Mouse (Mus musculus): Measurements from ENCODE around the gene Ceacam16. TPM values are rescaled to one million over a fixed set of nuclear protein-coding genes. Genes with fewer than 3 reads are reported as not detected.

Ceacam16 gene
- total and polyA plus RNA-seq, 3 experiments, result 0.12 to 0.18 TPM; not detected in 1

DNA sequence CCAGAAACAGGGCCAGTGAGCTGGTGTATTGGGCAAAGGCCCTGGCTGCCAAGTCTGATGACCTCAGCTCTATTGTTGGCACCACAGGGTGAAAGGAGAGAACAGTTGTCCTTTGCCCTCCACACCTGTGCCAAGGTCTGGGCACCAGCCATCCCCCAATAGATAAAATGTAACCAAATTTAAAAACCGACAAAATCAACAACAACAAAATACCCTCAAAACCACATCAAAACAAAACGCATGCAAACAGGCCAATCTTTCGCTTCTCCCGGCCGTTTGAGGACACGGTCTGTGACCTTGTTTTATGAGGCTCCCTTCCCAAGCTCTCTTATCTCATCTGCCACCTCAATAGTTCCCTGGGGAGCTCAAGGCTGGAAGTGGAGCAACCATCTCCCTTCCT, 5.4 kb upstream of the Ceacam16 start:
- Histone ChIP-seq H3K4me1 (ENCODE audit: control insufficient read depth in 1 of 2, insufficient read depth in 2 of 2, low read length in 2 of 2) (peaks cover 0 to 10% of the 10 kb centered on the region in 2 experiments), H3K27ac (ENCODE audit: control insufficient read depth, low read depth, low read length) (no peak overlapping the region), H3K79me2 (ENCODE audit: control insufficient read depth, insufficient read depth, low read length, poor library complexity) (no peaks in the 10 kb centered on the region), H3K9me3 (replicated peaks; ENCODE audit: insufficient read depth, low read length) (no peaks in the 10 kb centered on the region), H3K36me3 (ENCODE audit: control insufficient read depth in 1 of 2, insufficient read depth in 2 of 2, low read length in 2 of 2) (peaks cover 0 to 6% of the 10 kb centered on the region in 2 experiments; a peak in 2 of 4 replicates), H3K9ac (ENCODE audit: control insufficient read depth, low read depth, low read length, poor library complexity, severe bottlenecking) (no peak overlapping the region), H3K27me3 (ENCODE audit: control insufficient read depth in 1 of 2, insufficient read depth in 2 of 2, low read length in 2 of 2) (no peaks in the 10 kb centered on the region; a peak in 1 of 4 replicates), H3K4me3 (ENCODE audit: control insufficient read depth in 1 of 2, insufficient read depth in 1 of 2, low read depth in 2 of 2, low read length in 2 of 2) (no peak overlapping the region)
- no peak for DNase-seq (ENCODE audit: low read depth, low spot score)
- no peak for TF ChIP-seq MXI1 (IDR thresholded peaks at IDR 0.05; ENCODE audit: low read depth, low read length)
- no peak for TF ChIP-seq MYB (IDR thresholded peaks at IDR 0.05; ENCODE audit: low read depth, low read length)
- no peak for TF ChIP-seq MEF2A (IDR thresholded peaks at IDR 0.05; ENCODE audit: extremely low read depth, insufficient replicate concordance, low read depth, low read length, poor library complexity, severe bottlenecking)
- TF ChIP-seq TCF12 (IDR thresholded peaks at IDR 0.05; ENCODE audit: low read depth, low read length), result no peak
- no peak for TF ChIP-seq MAX (IDR thresholded peaks at IDR 0.05; ENCODE audit: low read length)
- no peak for TF ChIP-seq JUND (IDR thresholded peaks at IDR 0.05; ENCODE audit: low read depth, low read length)
- TF ChIP-seq KAT2A (conservative IDR thresholded peaks at IDR 0.05; ENCODE audit: low read depth, low read length), result no peak
- no peak for TF ChIP-seq USF2 (IDR thresholded peaks at IDR 0.05; ENCODE audit: borderline replicate concordance in 1 of 2, insufficient read depth in 1 of 2, low read depth in 1 of 2, low read length in 2 of 2)
- no peak for TF ChIP-seq ZNF384 (IDR thresholded peaks at IDR 0.05; ENCODE audit: low read depth, low read length)
- TF ChIP-seq GATA1 (IDR thresholded peaks at IDR 0.05; ENCODE audit: low read depth, low read length), result no peak
- no peak for TF ChIP-seq ELF1 (IDR thresholded peaks at IDR 0.05; ENCODE audit: low read depth, low read length)
- TF ChIP-seq RCOR1 (IDR thresholded peaks at IDR 0.05; ENCODE audit: low read depth, low read length), result no peak
- no peak for TF ChIP-seq UBTF (IDR thresholded peaks at IDR 0.05; ENCODE audit: borderline replicate concordance, insufficient read depth, low read depth, low read length)

DNA sequence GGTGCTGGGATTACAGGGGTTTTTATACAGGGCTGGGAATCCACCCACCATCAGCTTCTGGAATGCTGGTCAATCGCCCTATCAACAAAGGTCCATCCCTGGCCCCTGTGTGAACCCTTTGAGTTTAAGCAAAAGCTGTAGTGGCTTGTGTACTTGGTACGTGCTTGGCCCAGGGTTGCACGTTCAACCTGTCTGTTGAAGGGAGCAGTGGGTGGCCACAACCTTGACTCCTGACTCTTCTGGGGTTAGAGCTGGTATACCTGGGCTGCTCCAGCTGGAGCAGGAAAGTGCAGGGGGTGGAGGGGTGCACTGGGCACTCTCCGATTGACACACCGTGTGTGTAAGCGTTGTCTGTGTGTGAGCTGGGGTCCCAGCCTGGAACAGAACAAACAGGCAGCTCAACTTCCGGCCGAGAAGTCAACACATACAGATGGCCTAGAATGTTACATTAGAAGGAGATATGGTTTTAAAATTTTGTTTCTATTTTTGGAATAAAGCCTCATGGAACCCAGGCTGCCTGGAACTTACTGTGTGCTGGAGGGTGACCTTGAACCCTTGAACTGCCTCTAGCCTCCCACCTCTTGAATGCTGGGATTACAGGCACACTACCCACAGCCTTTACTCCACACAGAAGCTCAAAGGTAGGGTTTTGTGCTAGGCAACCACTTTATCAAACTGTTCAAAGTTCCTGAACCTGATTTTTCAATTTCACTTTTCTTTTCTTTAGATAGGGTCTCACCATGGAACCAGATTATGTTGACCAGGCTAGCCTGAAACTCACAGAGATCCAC, 4.3 kb upstream of the Ceacam16 start:
- Histone ChIP-seq H3K4me1 (ENCODE audit: control insufficient read depth in 1 of 2, insufficient read depth in 2 of 2, low read length in 2 of 2) (peaks cover 0 to 2% of the 10 kb centered on the region in 2 experiments; a peak in 3 of 4 replicates), H3K79me2 (ENCODE audit: control insufficient read depth, insufficient read depth, low read length, poor library complexity) (no peaks in the 10 kb centered on the region), H3K27ac (ENCODE audit: control insufficient read depth, low read depth, low read length) (no peak overlapping the region), H3K27me3 (ENCODE audit: control insufficient read depth in 1 of 2, insufficient read depth in 2 of 2, low read length in 2 of 2) (no peaks in the 10 kb centered on the region; a peak in 1 of 4 replicates), H3K4me3 (ENCODE audit: control insufficient read depth in 1 of 2, insufficient read depth in 1 of 2, low read depth in 2 of 2, low read length in 2 of 2) (no peak overlapping the region), H3K9me3 (replicated peaks; ENCODE audit: insufficient read depth, low read length) (no peaks in the 10 kb centered on the region), H3K36me3 (ENCODE audit: control insufficient read depth in 1 of 2, insufficient read depth in 2 of 2, low read length in 2 of 2) (no peaks in the 10 kb centered on the region; a peak in 1 of 4 replicates), H3K9ac (ENCODE audit: control insufficient read depth, low read depth, low read length, poor library complexity, severe bottlenecking) (no peak overlapping the region)
- TF ChIP-seq ETS1 (IDR thresholded peaks at IDR 0.05; ENCODE audit: low read depth, low read length) (no peak), E2F4 (IDR thresholded peaks at IDR 0.05; ENCODE audit: borderline replicate concordance, low read depth, low read length) (no peak), ELF1 (IDR thresholded peaks at IDR 0.05; ENCODE audit: low read depth, low read length) (no peak), TCF12 (IDR thresholded peaks at IDR 0.05; ENCODE audit: low read depth, low read length) (no peak), CHD2 (IDR thresholded peaks at IDR 0.05; ENCODE audit: low read length) (no peak), BHLHE40 (IDR thresholded peaks at IDR 0.05; ENCODE audit: borderline replicate concordance, low read depth, low read length) (no peak), ZMIZ1 (IDR thresholded peaks at IDR 0.05; ENCODE audit: low read depth, low read length) (no peak), POLR2A (IDR thresholded peaks at IDR 0.05; ENCODE audit: control insufficient read depth in 1 of 2, insufficient read depth in 1 of 2, low read depth in 1 of 2, low read length in 2 of 2, poor library complexity in 1 of 2) (no peak), EP300 (IDR thresholded peaks at IDR 0.05; ENCODE audit: low read depth in 1 of 2, low read length in 2 of 2) (no peak), ZC3H11A (IDR thresholded peaks at IDR 0.05; ENCODE audit: low read depth, low read length) (no peak), MAFK (IDR thresholded peaks at IDR 0.05; ENCODE audit: borderline replicate concordance, low read depth, low read length) (no peak), POLR2AphosphoS5 (IDR thresholded peaks at IDR 0.05; ENCODE audit: borderline replicate concordance, low read depth, low read length) (no peak), UBTF (IDR thresholded peaks at IDR 0.05; ENCODE audit: borderline replicate concordance, insufficient read depth, low read depth, low read length) (no peak)
- DNase-seq (ENCODE audit: low read depth, low spot score), result no peak
